Mouse (Mus musculus) layer of hippocampus, adult 2 months (tissue): ENCODE data around the gene Sh3pxd2a. TPM values are rescaled to one million over a fixed set of nuclear protein-coding genes. Genes with fewer than 3 reads are reported as not detected.
A peak's percentile ranks its signal among the peaks of the same experiment; 100 is the strongest.

Experiments
- DNase-seq, 2 experiments: peaks; one replicate each; pipeline ENCODE4 v3.0.0; 2022; ENCODE audit warnings: low spot score in 2 of 2
- H3K27ac ChIP-seq: fragments of 200-600 bp; 2 replicates; pipeline ENCODE4 v1.8.1; 2022
- H3K4me3 ChIP-seq: fragments of 200-600 bp; 2 replicates; pipeline ENCODE4 v1.8.1; 2022; ENCODE audit warnings: mild to moderate bottlenecking
- CTCF ChIP-seq: fragments of 200-600 bp; conservative IDR thresholded peaks from 2 replicates; pipeline ENCODE4 v1.8.1; 2022; ENCODE audit warnings: antibody characterized with exemption, mild to moderate bottlenecking, moderate library complexity
- total RNA-seq, 2 experiments: library from RNA; stranded (reverse); gene quantifications; 2 replicates each; pipeline ENCODE4 v1.2.3; 2021

Gene Sh3pxd2a
- total RNA-seq, 2 experiments from 2014 or later: 33.0 to 35.4 TPM

DNA sequence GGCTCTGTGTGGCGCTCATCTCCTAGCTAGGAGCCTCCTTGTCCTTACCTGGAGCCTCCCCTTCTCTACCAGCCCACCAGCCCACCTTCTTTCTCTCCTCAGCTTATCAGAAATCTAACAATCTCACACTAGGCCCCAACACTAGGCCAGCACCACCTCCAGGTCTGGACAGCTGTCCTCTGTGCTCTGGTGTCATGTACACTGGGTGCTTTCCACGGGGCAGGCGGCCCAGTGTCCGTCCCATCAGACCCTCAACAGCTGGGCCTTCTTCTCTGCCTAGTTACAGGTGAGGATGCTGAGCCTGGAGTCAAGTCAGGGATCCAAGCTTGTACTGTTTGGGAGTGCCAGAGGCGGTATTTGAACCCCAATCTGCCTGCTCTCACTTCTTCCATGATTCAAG, 5.0 kb downstream of the Sh3pxd2a start:
- TF ChIP-seq CTCF: no peak
- H3K4me3 ChIP-seq: no peak overlapping the region
- no peak overlapping the region for H3K27ac ChIP-seq
- no peak for DNase-seq

- TF ChIP-seq CTCF: no peak
- no peak overlapping the region for H3K4me3 ChIP-seq
Measured at GRCm38 (mm10) chr19:47458504-47459161, 5.6 kb downstream of the Sh3pxd2a start.

GRCm38 (mm10) chr19:47457711-47458503, 6.3 kb downstream of the Sh3pxd2a start:
- DNase-seq: no peak
- no peak for TF ChIP-seq CTCF

More at GRCm38 (mm10) chr19:47458504-47459161, 5.6 kb downstream of the Sh3pxd2a start:
- no peak for DNase-seq
- no peak overlapping the region for H3K27ac ChIP-seq

DNA sequence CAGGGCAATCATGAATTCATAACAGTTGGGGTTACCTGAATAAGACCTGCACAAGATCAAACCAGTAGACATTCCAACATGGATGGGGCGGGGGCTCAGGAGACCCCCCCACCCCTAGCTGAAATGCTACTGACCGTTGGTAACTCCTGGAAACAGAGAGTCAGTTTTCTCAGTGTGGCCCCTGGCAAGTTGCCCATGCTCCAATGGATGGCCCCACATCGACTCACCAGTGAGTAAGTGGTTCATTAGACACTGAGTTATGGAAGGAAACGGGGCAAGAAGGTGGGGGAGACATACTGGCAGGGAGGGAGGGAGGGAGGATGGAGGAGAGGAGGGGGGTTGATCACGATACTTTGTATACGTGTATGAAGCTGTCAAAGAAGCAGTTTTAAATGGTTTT, 8.2 kb downstream of the Sh3pxd2a start:
- TF ChIP-seq CTCF: no peak
- H3K4me3 ChIP-seq: no peak overlapping the region
- DNase-seq: no peak
- no peak overlapping the region for H3K27ac ChIP-seq

More at GRCm38 (mm10) chr19:47457711-47458503, 6.3 kb downstream of the Sh3pxd2a start:
- Histone ChIP-seq H3K27ac (no peak overlapping the region), H3K4me3 (no peak overlapping the region)

- no peak for DNase-seq
- Histone ChIP-seq H3K27ac (peak overlapping the region; percentile 78; the same call in 1 of the 2 replicates), H3K4me3 (no peak overlapping the region)
- no peak for TF ChIP-seq CTCF
Measured at GRCm38 (mm10) chr19:47455001-47455755, 9.0 kb downstream of the Sh3pxd2a start.

GRCm38 (mm10) chr19:47454167-47455000, 9.8 kb downstream of the Sh3pxd2a start:
- Histone ChIP-seq H3K27ac (peak overlapping the region; percentile 78), H3K4me3 (no peak overlapping the region; the same call in 1 of the 2 replicates)
- TF ChIP-seq CTCF: no peak
- DNase-seq: no peak

GRCm38 (mm10) chr19:47453352-47453751, 10.8 kb downstream of the Sh3pxd2a start:
- Histone ChIP-seq H3K27ac (peak overlapping the region; percentile 78; the same call in 1 of the 2 replicates), H3K4me3 (no peak overlapping the region)
- no peak for DNase-seq
- no peak for TF ChIP-seq CTCF

- no peak overlapping the region for H3K4me3 ChIP-seq
- TF ChIP-seq CTCF: no peak
- no peak overlapping the region for H3K27ac ChIP-seq
- DNase-seq: no peak
Measured at GRCm38 (mm10) chr19:47452682-47453081, 11.5 kb downstream of the Sh3pxd2a start.

DNA sequence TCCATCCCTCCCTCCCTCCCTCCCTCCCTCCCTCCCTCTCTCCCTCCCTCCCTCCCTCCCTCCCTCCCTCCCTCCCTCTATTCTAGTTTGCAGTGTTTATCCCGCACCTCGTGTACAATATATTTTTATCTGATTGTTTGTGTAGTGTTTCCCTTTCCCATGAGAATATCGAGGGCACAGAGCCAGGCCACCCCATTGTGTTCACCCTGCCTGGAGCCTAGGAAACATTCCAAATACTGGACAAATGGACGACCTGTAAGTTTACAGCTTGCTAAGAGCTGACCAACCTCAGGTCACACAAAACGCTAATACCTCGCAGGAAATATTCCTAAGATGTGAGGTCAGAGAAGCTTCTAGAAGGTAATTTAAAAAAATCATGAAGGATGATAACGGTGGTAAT, 12.0 kb downstream of the Sh3pxd2a start:
- Histone ChIP-seq H3K27ac (no peak overlapping the region), H3K4me3 (no peak overlapping the region)
- TF ChIP-seq CTCF: no peak
- DNase-seq: no peak

GRCm38 (mm10) chr19:47451476-47452113, 12.6 kb downstream of the Sh3pxd2a start:
- no peak for TF ChIP-seq CTCF
- H3K27ac ChIP-seq: no peak overlapping the region
- no peak for DNase-seq
- H3K4me3 ChIP-seq: no peak overlapping the region

DNA sequence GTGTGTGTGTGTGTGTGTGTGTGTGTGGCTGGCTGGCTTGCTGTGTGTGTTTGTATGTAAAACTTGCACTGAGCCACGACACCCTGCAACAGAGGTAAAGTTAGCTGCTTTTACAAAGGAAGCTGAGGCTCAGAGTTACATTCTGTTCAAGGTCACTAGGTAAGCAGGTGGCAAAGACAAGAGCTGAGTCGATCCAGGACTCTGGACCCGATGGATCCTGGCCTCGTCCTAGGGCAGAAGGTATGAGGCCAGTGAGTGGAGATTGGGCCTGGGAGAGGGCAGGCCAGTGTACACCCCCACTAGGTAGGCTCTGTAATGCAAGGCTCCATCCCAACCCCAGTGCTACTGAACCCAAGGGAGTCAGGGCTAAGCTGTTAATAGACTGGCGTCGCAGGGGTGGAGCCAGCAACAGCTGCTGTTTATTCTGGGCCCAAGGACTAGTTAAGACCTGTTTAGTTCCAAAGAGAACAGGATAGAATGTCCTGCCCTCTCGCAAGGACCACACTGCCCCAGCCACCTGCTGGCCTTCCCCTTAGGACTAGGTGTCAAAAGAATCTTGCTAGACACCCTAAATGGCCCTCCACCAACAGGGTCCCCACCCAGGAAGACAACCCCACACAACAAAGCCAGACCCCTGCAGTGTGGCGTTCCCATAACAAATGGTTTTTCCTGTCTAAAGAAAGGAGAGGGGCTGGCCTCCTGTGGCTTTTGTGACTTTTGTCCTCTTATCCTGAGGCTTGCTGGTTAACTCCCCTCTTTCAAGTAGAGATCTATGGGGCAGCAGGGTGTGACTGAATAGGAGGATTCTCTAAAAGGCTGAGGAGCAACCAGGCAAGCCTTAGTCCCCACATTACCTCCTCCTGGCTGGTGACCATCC, 13.7 kb downstream of the Sh3pxd2a start:
- Histone ChIP-seq H3K27ac (no peak overlapping the region), H3K4me3 (no peak overlapping the region)
- no peak for DNase-seq
- TF ChIP-seq CTCF: no peak
